Mouse (Mus musculus) small intestine, adult 2 months (tissue): ENCODE measurements at regions not wholly inside any gene's neighbourhood (a gene's known extent, or its start where the extent isn't known, plus 50 kb on each side); places are given as distances from the start of the nearest gene placed in this dataset.
A peak's percentile ranks its signal among the peaks of the same experiment; 100 is the strongest.

ENCODE experiments used
- H3K27ac ChIP-seq: fragments of 200-500 bp; 2 replicates; pipeline ENCODE4 v1.5.1; 2012; ENCODE audit warnings: low read depth, low read length, control low read depth, inconsistent platforms; ENCODE audit not compliant: insufficient read depth
- H3K27me3 ChIP-seq: fragments of 200-500 bp; 2 replicates; pipeline ENCODE4 v1.6.1; 2012; ENCODE audit warnings: mild to moderate bottlenecking, moderate library complexity, low read length, inconsistent platforms; ENCODE audit not compliant: control insufficient read depth, insufficient read depth
- H3K36me3 ChIP-seq: fragments of 200-500 bp; 2 replicates; pipeline ENCODE4 v1.6.1; 2012; ENCODE audit warnings: mild to moderate bottlenecking, low read length, control low read depth, inconsistent platforms; ENCODE audit not compliant: control insufficient read depth, insufficient read depth
- H3K4me1 ChIP-seq: fragments of 200-500 bp; 2 replicates; pipeline ENCODE4 v1.6.1; 2012; ENCODE audit warnings: low read length, inconsistent platforms, mixed read lengths; ENCODE audit not compliant: control insufficient read depth, insufficient read depth, insufficient read length
- H3K4me3 ChIP-seq: fragments of 200-500 bp; 2 replicates; pipeline ENCODE4 v1.5.1; 2012; ENCODE audit warnings: low read depth, mild to moderate bottlenecking, control low read depth, inconsistent platforms, low read length, moderate library complexity
- CTCF ChIP-seq: fragments of 200-500 bp; IDR thresholded peaks from 2 replicates; pipeline ENCODE4 v1.5.1; 2012; ENCODE audit warnings: low read depth, mild to moderate bottlenecking, control low read depth, inconsistent platforms, low read length, moderate library complexity, mixed read lengths; ENCODE audit not compliant: insufficient replicate concordance, insufficient read length; ENCODE audit errors: extremely low read depth
- POLR2A ChIP-seq: fragments of 200-500 bp; IDR thresholded peaks from 2 replicates; pipeline ENCODE4 v1.6.1; 2012; ENCODE audit warnings: low read depth, mild to moderate bottlenecking, control low read depth, inconsistent platforms, low read length, moderate library complexity
- WGBS: fragments of 180-500 bp; shearing (Covaris S2); methylation state at CpG from one replicate; pipeline ENCODE4 v1.1.7; 2018; 5-methylcytosine and 5-hydroxymethylcytosine counted together

DNA sequence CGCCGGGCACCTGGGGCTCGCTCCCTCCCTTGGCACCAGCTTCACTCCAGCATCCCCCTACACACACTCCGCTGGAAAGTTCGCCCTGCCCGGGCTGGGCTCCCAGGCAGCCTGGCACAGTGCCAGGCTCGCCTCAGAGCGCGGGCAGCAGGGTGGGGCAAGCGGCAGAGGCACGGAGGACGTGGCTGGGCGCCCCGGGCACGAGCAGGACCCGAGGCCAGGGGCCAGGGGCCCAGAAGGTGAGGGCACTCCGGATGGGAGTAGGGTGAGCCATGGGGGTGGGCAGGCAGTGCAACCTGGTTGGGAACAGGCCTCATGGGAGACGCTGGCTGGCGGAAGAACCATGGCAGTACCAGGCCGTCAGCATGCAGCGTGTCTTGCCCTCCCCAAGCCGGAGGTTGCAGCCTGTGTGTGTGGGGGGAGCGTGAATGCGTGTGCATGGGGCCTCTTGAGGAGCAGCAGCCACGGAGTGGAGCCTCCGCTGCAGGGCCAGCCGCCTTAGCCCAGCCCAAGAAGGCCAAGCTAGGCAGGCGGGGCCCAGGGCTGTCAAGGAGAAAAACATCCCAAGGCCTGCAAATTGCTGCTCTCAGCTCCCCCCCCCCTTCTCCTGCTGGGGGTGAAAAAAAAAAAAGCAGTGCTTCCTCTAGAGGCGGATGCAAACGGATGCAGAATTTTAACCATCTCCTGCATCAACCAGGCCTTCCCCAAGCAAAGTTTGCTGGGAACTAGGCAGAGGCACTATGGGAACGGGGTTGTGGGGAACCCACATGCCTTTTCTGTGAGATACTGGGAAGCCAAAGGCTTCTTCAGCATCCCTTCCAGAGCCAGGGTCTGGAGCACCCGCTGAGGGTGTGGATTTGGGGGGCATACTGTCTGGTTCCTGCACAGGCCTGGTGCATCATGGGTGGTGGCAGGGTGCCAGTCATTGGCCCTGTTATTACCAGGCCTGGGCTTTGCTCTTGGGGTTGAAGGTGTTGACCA, 71.4 kb upstream of the Wnt7b start:
- Histone ChIP-seq H3K27me3 (no peaks in the 10 kb centered on the region), H3K36me3 (no peaks in the 10 kb centered on the region), H3K4me3 (peak overlapping the region; percentile 85), H3K27ac (peak overlapping the region; percentile 97), H3K4me1 (peaks cover 35% of the 10 kb centered on the region)
- 2% methylated on average over 32 of the region's 32 CpGs for WGBS
- TF ChIP-seq POLR2A (peak; percentile 40; the same call in 1 of the 2 replicates), CTCF (no peak)

GRCm38 (mm10) chr15:85654791-85655190, 72.5 kb upstream of the Wnt7b start:
- 62% methylated on average over 3 of the region's 3 CpGs for WGBS
- Histone ChIP-seq H3K36me3 (no peaks in the 10 kb centered on the region), H3K27ac (peak overlapping the region; percentile 39), H3K4me1 (peaks cover 35% of the 10 kb centered on the region), H3K27me3 (no peaks in the 10 kb centered on the region), H3K4me3 (no peak overlapping the region)
- TF ChIP-seq POLR2A (no peak), CTCF (no peak)

GRCm38 (mm10) chr15:85655751-85656167, 73.5 kb upstream of the Wnt7b start:
- TF ChIP-seq POLR2A (no peak), CTCF (no peak)
- Histone ChIP-seq H3K4me1 (peaks cover 35% of the 10 kb centered on the region), H3K4me3 (no peak overlapping the region; the same call in 1 of the 2 replicates), H3K36me3 (no peaks in the 10 kb centered on the region), H3K27ac (peak overlapping the region; percentile 54), H3K27me3 (no peaks in the 10 kb centered on the region)
- WGBS, result 49% methylated on average over 6 of the region's 6 CpGs

DNA sequence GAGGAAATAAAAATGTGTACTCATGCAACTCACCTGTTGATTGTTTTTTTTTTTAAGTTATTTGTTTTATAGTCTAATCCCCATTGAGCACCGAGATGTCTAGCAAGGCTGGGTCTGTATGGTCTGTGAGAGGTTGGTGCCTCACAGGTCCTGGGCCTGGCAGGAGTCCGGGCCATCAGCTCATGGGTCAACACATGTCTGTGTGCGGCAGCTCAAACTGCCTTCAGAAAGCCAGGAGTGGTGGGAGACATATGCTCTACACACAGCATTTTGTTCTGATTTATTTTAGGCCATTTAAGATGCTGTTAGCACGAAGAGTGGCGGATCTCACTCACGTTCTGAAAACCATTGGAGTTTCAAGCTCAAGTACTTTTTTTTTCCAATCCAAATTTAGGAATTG, 74.6 kb upstream of the Wnt7b start:
- Histone ChIP-seq H3K36me3 (peaks cover 2% of the 10 kb centered on the region; the same call in 1 of the 2 replicates), H3K27me3 (no peaks in the 10 kb centered on the region), H3K27ac (peak overlapping the region; percentile 88), H3K4me1 (peaks cover 35% of the 10 kb centered on the region), H3K4me3 (no peak overlapping the region)
- TF ChIP-seq POLR2A, result no peak
- TF ChIP-seq CTCF, result no peak
- WGBS, result 51% methylated on average over 6 of the region's 6 CpGs

GRCm38 (mm10) chr15:85657441-85657989, 75.2 kb upstream of the Wnt7b start:
- H3K36me3 ChIP-seq, result peaks cover 2% of the 10 kb centered on the region; the same call in 1 of the 2 replicates
- no peak overlapping the region; the same call in 1 of the 2 replicates for H3K4me3 ChIP-seq
- peak; percentile 22; the same call in 1 of the 2 replicates for TF ChIP-seq POLR2A
- TF ChIP-seq CTCF, result no peak
- H3K27ac ChIP-seq, result peak overlapping the region; percentile 88
- peaks cover 35% of the 10 kb centered on the region for H3K4me1 ChIP-seq
- WGBS, result 2% methylated on average over 8 of the region's 8 CpGs
- no peaks in the 10 kb centered on the region for H3K27me3 ChIP-seq

DNA sequence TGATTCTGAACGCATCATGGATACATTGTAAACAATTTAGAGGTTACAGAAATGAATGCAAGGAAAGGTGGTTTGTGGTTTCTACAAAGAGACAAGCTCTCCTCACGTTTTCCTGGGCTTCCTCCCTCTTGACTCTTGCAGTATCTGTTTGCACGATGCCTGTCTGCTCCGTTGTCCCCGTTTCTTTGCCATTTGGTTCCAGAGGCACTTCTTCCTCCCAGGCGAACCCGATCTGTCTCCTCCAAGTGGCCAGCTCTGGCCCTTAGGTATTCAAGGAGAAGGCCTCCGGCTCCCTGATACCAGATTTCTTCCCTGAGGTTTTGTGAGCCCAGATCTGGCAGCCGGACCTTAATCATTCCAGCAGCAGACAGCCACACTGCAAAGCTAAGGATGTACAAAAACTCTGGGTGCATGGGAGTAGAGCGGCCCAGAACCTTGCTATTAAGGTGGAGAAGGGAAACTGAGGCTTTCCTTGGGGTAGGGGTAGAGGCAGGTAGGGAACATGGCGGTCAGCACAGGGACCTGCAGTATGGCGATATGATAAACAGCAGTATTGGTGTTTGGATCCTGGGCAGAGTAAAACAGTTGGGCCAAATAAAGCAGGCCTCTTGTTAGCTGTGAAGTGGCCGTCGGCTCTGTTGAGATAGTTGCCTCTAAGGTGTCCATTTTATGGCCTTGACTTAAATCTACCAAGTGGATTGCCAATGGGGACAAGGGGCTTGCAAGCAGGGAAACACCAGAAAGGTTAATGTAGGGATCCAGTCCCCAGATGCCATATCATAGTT, 76.0 kb upstream of the Wnt7b start:
- Histone ChIP-seq H3K4me3 (peak overlapping the region; percentile 33; the same call in 1 of the 2 replicates), H3K36me3 (peaks cover 2% of the 10 kb centered on the region; the same call in 1 of the 2 replicates), H3K27me3 (no peaks in the 10 kb centered on the region), H3K27ac (peak overlapping the region; percentile 86), H3K4me1 (peaks cover 29% of the 10 kb centered on the region)
- WGBS, result 51% methylated on average over 14 of the region's 14 CpGs
- no peak for TF ChIP-seq CTCF
- no peak for TF ChIP-seq POLR2A

DNA sequence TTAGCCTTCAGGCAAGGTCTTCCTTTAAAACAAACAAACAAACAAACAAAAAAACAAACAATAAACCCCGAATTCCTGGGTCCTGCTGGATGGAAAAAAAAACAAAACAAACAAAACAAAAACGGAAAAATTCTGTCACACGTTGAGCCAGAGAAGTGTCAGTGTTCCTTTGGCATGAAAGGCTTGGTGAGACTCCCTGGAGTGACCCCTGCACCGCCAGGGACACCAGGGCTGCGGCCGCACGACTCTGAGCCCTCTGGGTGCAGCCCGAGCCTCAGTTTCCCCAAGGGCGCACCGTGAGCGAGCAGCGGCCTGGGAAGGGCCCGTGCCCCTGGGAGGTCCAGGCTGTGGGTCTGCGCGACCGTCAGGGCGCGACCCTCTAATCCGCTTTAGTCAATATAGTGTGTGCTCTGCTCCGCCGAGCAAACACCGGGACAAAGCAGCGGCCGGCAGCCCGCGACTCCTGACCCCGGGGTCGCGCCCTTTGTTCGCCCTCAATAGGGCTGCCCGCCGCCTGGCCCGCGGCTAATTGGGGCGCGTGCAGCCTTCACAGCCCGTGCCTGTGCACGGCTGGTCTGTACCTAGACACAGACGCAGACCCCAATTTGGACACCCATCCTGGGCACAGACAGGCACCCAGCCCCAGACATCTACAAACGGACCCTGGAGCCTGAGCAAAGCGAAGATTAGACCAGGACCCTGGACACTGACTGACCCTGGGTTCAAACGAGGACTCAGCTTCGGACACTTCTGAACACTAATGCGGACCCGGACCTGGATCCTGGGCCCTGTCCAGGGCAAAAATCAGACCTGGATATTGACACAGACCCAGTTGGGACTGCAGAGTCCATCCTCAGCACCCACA, 74.0 kb upstream of the Ppara start:
- Histone ChIP-seq H3K4me1 (peaks cover 17% of the 10 kb centered on the region), H3K27me3 (no peaks in the 10 kb centered on the region), H3K27ac (no peak overlapping the region), H3K36me3 (peaks cover 2% of the 10 kb centered on the region; the same call in 1 of the 2 replicates), H3K4me3 (no peak overlapping the region)
- TF ChIP-seq CTCF, result no peak
- no peak for TF ChIP-seq POLR2A
- WGBS, result 77% methylated on average over 45 of the region's 45 CpGs
